Mouse (Mus musculus) thymus, postnatal 14 days (tissue): Measurements from ENCODE around the gene Hoxd11.

Experiments
- DNase-seq: peaks from one replicate; pipeline ENCODE4 v3.0.0; 2021

Gene Hoxd11

DNA sequence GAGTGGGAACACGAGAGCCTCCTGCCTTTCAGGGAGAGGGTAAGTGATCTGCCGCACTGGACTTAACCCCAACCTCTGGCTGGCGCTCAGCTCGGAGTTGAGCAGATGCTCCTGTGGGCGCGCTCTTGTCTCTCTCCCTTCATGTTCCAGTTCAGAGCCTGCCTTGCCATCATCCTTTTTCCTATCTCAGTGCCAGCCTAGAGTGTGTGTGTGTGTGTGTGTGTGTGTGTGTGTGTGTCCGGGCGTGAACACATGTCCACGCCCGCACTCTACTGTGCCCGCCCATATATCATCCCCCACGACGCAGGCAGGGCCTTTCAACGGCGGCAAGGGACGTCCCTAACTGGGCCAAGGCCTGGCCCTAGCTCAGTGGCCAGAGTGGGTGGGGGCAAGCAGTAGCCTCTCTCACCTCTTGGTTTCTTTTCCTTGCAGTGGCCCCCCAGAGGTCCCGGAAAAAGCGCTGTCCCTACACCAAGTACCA is 4.2 kb downstream of the Hoxd11 start:
- no peak for DNase-seq

- no peak for DNase-seq
Observed at GRCm38 (mm10) chr2:74684106-74684505, 4.7 kb downstream of the Hoxd11 start.

DNA sequence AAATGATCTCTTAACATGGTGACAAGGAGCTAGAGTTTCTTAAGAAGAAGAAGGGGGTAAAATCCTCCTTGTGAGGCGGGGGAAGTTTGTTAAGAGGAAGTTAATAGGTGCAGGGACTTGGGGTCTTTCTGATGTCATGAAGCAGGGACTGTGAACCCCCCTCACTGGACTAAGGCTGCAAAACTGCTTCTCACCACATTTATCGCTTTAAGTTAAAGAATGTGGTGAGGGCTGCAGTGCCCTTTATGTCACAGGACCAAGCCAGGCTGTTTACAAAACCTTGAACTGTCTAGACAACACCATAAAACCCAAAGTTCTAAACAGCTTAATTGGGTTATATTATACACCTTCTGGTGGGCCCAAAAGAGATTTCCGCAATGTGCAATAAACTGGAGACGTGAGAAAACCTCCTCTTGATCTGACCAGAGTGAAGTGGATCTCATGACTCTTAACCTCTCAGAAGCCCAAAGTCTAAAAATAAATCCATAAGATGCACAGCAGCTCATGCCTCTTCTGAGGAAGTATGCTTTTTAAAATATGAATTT is 5.8 kb downstream of the Hoxd11 start:
- no peak for DNase-seq

DNA sequence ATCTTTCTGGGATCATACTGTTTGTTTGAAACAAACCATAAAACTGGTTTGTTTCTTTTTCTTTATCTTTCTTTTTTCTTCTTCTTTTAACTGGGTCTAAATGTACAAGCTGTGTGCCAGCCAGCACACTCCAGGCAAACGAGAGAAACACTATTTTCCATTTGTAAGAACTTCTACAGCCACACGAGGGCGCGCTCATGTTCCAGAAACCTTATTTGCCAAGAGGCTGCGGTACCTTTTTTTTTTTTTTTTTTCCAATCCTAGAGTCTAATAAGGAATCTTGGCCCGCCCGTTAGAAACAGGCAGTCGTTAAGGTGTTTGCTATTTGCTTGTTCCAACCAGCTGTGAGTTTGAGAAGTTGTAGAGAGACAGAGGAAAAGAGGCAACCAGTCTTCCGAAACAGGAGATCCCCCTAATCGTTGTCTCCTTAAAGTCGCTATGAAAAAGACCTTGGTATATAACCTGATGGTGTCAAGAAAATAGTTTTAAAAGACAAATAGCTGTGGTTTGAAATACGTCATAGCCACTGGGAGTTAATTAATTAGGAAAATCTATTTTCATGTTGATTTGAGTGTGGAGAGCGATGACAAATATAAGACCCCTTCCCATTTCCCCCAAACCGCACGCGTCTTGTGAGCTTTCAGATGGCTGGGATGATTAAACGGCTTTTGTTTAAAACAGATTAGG is 7.1 kb downstream of the Hoxd11 start:
- DNase-seq: peak; percentile 34

GRCm38 (mm10) chr2:74686988-74687697 is 7.8 kb downstream of the Hoxd11 start:
- DNase-seq: no peak

- no peak for DNase-seq
Observed at GRCm38 (mm10) chr2:74687698-74688555, 8.6 kb downstream of the Hoxd11 start.

- DNase-seq: no peak
Observed at GRCm38 (mm10) chr2:74688795-74689573, 9.6 kb downstream of the Hoxd11 start.

DNA sequence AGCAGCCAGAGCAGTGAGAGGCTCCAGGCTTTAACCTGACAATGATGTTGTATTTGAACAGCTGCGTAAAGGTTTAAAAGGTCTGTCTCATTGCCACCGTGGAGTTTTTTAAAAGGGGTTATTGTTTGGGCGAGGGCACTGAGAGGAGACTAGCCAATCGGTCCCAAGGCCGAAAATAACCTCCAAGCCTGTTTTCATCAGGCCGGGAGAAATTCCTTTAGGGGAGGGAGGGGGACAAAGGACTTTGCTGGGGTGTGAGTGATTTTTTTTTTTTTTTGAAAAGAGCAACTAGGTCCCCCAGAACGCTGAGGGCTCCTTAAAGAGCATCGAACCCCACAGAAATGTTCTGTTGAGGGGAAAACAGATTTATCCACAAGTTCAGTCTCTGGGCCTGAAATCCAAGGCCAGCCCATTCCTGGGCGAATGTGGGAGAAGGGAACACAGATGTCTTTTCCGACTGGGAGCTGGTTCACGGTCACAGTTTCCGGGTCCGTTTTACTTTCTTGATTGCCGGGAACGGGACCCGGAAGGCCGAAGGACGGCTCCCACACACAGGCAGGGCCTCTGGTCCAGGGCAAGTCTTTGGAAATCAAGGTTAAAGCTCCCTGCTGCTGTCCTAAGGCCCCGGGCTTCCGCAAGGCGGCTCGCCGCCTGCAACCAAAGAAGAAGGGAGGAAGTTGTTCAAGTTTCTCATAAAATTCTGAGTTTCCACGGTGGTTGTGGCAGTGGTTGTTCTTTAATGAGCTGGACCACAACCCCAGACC is 10.4 kb downstream of the Hoxd11 start:
- no peak for DNase-seq

GRCm38 (mm10) chr2:74690338-74690716 is 11.0 kb downstream of the Hoxd11 start:
- DNase-seq: no peak

- no peak for DNase-seq
Observed at GRCm38 (mm10) chr2:74691022-74691951, 11.9 kb downstream of the Hoxd11 start, which contains the start of gene Hoxd10. Gene Hoxd10, plus strand, starts transcription at chr2:74691924.

DNA sequence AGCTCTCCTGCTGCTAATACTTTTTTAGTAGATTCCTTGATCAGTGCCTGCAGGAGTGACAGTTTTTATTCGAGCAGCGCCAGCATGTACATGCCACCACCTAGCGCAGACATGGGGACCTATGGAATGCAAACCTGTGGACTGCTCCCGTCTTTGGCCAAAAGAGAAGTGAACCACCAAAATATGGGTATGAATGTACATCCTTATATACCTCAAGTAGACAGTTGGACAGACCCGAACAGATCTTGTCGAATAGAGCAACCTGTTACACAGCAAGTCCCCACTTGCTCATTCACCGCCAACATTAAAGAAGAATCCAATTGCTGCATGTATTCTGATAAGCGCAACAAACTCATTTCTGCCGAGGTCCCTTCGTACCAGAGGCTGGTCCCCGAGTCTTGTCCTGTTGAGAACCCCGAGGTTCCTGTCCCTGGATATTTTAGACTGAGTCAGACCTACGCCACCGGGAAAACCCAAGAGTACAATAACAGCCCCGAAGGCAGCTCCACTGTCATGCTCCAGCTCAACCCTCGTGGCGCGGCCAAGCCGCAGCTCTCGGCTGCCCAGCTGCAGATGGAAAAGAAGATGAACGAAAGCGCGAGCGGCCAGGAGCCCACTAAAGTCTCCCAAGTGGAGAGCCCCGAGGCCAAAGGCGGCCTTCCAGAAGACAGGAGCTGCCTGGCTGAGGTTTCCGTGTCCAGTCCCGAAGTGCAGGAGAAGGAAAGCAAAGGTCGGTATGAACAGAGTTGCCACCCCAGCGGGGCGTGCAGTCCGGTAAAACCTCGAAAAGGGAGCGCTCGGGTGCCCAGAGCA is 12.8 kb downstream of the Hoxd11 start:
- DNase-seq: no peak

- DNase-seq: no peak
Observed at GRCm38 (mm10) chr2:74692808-74693431, 13.6 kb downstream of the Hoxd11 start.

DNA sequence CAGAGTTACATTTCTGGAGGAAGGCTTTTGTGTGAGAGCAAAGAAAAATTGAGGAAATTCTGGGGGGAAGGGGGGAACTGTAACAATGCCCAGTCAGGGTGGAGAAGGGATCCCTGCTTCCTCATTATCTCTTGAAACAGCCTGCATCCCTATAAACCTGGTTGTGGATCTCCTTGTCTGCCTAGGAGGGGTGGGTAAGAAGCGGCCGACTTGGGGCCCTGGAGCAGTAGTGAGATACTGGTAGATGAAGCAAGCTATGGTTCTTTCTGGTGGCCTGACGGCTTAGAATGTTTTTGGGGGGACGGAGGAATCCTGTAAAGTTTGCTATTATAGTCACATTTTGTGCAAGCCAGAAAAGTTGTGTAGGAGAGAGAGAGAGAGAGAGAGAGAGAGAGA is 14.1 kb downstream of the Hoxd11 start:
- DNase-seq: no peak

DNA sequence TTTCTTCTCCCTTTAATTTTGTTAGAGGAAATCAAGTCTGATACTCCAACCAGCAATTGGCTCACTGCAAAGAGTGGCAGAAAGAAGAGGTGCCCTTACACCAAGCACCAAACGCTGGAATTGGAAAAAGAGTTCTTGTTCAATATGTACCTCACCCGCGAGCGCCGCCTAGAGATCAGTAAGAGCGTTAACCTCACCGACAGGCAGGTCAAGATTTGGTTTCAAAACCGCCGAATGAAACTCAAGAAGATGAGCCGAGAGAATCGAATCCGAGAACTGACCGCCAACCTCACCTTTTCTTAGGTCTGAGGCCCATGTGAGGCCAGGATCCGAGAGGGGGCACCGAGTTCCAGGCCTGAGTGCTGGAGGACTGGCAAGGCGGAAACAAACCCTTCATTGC is 14.7 kb downstream of the Hoxd11 start:
- no peak for DNase-seq

DNA sequence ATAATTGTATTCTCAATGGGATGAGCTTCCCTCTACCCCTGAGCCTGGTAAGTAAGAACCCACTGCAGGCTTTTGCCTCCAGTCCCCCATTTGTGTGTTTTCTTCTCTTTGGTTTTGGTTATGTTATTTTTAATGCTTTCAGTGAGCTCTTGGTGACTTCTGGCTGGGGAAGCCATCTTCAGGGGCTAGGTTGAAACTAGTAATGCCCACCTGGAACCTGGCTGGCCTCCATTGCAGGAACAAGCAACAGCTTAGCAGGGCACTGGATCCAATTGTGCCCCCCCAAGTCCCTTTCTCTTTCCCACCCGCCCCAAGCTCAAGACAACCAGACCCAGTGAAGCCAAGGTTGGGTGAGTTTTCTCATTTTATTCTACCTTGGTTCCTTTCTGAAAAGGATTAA is 16.0 kb downstream of the Hoxd11 start:
- no peak for DNase-seq

- DNase-seq: no peak
Observed at GRCm38 (mm10) chr2:74695813-74696430, 16.6 kb downstream of the Hoxd11 start.

DNA sequence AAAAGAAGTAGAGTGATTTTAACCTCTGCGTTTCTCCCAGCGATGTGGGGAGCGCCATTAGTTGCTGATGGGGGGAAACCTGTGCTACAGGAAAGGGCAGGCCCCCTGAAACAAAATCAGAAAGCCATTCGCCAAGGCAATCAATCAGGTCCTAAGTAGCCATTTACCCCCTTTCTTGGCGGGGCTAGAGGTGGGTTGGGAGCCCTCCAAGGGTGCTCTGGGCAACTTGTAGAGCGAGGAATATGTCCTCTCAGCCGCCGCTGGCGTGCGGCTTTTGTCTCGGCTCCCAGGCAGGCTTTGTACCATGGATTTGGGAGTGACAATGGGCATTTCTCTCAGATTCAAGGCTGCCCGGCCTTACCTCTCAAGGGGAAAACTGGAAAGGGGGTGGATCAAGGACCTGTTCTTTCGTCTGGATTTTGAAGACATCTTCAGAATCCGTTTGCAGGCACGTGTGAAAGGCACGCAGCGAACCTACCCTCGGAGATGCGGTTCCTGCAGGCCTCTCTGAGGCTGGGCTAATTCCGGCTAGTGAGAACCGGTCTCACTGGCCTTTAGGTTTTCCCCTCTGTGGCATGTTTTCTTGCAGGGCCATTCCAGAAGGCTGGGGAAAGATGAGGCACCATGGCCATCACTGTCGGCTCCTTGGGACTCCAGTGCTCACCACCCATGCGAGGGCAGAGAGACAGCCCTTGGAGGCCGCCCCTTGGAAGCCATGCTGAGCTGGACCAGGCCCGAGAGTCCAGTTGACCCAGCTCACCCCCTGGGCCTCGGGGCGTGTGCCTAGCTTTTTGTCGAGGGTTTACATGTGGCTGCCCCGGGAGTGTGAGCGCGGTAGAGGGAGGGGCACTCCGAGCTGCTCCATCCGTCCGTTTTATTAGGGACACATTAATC is 17.3 kb downstream of the Hoxd11 start:
- no peak for DNase-seq
